Mouse (Mus musculus): ENCODE measurements around the gene Hspa1a.
A peak's percentile ranks its signal among the peaks of the same experiment; 100 is the strongest.

- TF ChIP-seq CTCF (IDR thresholded peaks at IDR 0.05; ENCODE audit: control insufficient read depth, insufficient read depth, insufficient replicate concordance, low read depth, low read length) (peak; percentile 96), POLR2A (IDR thresholded peaks at IDR 0.05; ENCODE audit: control insufficient read depth, low read depth, low read length) (no peak)
These were observed 49.3 kb upstream of the Hspa1a start for GRCm38 (mm10) chr17:35021163-35021808.
